Mouse (Mus musculus) mouse embryonic stem cell (cell line): ENCODE data around the gene Tff2.

Source experiments
- in situ Hi-C, 2 experiments: fragments of 300-500 bp; cut with MboI; formaldehyde crosslinking; loops; 1 replicate in 1 of 2; 3 replicates in 1 of 2; pipeline ENCODE4 v1.14.3; 2019 to 2020; ENCODE audit warnings: low sequenced_read_pairs in 2 of 2, low pct_unique_long_range_greater_than_20kb in 1 of 2, mixed read lengths in 1 of 2; ENCODE audit not compliant: unreplicated experiment in 1 of 2

Gene Tff2

DNA sequence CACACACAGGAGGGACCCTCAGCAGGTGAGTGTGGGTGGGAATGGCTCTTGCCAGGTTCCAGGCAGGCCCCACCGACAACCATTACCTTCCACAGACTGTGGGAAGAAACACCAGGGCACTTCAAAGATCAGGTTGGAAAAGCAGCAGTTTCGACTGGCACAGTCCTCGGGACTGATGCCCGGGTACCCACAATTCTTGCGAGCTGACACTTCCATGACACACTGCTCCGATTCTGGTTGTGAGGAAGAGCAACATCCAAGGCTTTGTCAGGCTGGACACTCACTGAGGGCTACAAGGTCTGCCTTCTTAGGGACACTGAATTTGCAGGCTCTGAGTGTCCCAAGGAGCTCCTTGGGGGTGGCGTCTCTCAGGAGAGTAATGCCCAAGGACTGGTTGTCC lies 2.0 kb downstream of the Tff2 start:
- in situ Hi-C loops = no loop called here

DNA sequence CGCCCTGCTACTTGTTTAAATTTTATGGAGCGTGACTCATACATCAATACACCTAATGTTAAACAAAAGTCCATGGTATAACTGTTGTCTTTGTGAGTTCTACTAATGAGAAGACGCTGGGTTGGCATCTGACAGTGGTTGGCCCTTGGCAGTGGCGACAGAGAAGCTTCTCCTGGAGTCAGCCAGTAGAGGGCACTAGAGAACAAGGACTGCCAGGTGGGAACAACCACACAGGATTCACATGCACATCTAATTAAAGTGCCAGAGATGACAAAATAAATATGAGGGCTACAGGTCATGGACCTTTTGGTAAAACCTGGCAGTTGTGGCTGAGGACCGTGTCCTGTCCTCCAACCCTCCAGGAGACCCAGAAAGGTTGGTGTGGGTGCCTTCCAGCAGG lies 5.7 kb downstream of the Tff2 start:
- in situ Hi-C loops = no loop called here

DNA sequence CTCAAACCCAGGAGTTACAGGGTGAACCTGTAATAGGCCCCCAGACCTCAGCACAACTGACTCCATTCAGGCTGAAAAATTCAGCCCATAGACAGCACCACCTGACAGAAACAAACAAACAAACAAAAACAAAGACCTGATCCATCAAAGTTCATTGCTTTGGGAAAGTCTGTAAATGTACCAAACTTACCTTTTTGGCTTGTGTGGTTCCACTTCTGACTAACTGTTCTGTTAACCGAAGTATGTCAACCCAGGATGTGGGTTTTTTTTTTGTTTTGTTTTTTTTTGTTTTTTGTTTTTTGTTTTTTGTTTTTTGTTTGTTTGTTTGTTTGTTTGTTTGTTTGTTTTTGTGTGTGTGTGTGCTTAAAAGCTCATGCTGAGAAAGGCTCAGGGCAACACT lies 7.3 kb downstream of the Tff2 start:
- in situ Hi-C loops = no loop called here

DNA sequence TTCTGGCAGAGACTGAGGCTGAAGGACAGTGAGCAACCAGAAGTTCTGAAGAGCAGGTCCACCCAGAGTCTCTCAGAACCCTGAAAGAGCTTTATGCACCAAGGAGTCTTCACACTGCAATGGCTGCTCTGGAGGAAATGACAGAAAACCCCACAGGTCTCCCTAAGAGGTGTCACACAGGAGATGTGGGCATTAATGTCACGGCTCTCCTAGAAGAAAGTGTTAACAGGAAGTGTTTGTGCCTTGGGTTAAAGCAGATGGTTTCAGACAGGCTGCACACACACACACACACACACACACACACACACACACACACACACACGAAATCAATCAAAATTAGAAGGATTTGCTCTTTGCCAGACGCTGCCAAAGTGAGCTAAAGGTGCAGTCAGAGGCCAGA lies 7.8 kb downstream of the Tff2 start:
- in situ Hi-C loops = no loop called here

DNA sequence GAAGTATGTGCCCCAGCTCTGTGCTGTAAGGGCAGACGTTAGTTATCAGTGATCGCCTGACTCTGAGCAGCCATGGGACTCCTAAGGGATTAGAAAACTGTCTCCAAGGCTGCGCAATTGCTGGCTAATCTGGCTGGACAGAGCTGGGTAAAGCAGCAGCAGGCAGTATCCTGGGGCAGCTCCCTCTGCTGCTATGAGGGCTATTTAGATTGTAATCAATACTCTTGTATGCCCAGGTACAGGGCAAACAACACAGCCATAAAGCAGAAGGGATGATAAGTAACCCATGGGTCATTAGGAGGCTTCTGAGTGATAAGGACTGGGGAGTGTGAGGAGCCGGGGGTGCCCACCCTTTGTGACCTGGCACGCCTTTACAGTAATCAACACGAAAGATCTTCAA lies 9.2 kb downstream of the Tff2 start:
- in situ Hi-C loops = no loop called here

DNA sequence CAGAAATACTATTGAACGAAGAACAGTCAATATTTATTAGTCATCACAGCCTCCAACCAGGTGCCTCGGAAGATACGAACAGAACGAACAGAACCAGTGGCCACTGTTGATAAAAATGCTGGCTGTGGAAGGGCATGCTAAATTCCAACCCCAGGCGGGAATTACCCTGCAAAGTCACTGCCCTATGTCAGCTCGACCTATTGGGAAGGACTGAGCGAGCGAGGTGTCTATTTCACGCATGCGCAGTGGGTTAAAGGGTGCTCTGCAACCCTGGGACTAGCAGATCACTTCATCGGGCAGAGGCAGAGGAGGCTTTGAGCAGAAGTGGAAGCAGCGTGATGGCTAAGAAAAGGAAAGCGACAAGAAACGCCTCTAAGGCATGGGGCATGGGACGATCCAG lies 10.3 kb downstream of the Tff2 start:
- in situ Hi-C loops = no loop called here

DNA sequence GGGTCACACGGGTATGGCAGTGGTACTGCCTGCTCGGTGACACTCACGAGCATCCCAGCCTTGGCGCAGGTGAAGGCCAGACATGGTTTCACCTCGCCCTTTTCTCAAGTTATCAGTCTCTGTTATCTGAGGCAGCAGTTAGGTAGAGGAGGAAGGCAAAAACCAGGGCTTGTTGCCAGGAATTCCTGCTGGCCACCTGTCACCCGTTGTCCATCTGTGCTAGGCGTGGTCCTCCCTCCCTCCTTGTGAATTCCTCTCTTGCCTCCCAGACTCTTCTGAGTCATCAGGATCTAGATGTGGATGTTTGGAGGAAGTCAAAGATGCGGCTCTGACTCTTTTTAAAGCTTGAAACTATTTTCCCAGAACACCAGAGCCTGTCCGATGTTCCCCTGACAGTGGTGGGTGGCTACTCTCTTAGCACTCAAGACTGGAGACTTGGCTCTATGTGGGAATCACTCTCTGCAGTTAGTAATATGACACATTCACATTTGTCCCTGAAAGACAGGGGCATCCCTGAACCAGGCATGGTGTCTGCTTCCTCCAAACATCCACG lies 12.7 kb downstream of the Tff2 start:
- in situ Hi-C loops = no loop called here

DNA sequence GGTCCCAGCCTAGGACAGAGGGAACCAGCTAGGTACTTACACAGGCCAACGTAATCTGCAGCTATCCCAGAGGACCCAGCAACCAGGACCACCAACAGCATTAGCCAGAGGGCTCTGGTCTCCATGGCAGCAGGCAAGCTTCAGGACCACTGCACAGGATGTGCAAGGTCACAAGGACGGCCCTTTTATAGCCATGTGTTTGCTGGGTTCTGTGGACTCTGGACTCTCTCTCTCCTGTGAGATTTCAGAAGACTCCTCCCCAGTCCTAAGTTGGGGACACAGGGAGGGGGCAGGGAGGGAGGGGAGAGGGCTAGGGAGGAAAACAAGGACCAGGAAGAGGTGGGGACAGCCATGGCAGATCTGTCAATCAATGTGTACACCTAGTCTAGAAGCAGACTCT lies 14.6 kb downstream of the Tff2 start, which contains the start of gene Tff3:
Gene Tff3 (minus strand): TSS at position 195 of the 400 bp plus-strand sequence.
- in situ Hi-C loops = loop anchor here in 1 of 2 experiments (5.0 kb wide), 1 partner anchor 58 kb away; no protein-coding TSS in a partner anchor

DNA sequence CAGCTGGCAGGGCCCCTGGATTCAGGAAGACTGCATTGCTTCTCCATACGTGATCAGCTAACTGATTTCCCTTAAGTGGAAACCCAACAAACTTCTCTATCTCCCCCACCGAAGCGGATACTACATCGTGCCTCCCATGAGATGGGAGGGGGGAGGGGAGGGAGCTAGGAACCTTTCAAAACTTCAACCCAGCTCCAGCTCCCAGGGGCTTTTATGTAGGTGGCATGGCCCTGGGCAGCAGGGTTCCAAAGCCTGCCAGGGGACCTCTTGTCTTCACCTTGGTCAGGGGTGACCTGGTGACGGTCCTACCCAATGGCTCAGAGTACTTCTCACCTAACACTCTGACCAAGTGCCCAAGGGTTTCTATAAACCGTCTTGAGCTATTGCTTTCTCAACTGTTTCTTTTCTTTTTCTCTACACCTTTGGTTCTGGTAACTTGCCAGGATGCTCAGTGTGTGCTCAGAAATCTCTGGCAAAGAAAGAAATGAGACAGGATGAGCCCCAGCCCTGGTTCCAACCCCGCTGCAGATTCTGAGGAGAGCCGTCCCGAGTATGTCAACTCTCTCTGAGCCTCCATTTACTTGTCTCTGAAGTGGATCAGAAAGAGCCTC lies 15.3 kb downstream of the Tff2 start:
- in situ Hi-C loops = loop anchor here in 1 of 2 experiments (5.0 kb wide), 1 partner anchor 58 kb away; no protein-coding TSS in a partner anchor

DNA sequence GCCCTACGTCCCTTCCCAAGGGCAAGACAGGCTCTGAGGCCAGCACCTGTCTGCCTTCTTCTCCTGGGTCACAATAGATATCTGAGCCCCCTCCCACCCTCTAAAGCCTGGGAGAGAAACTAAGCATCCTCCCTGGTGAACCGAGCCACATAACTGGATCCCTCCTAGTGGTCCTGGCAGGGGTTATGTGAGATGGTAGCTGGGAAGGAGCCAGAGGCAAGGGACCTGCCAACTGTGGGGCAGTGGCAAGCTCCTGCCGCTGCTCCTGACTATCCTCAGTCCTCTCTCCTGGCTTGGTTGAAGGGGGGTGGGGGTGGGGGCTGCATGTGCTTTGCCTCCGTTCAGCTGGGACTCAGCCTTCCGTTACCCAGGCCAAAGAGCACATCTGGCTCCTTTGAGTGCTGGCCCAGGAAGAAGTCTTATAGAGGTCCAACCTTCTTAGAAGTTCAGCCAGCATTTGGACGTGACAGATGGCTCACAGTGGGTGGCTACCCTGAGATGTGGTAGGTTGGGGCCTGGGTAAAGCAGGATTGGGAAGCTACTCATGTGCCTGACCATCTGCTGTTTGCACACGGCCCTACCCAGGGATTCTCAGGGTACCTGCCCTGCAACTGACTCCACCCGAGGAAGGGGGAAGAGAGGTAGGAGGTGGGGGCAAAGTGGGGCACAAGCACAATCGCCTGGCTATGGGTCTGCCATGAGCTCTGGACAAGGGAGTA lies 18.4 kb downstream of the Tff2 start:
- in situ Hi-C loops = loop anchor here in 1 of 2 experiments (5.0 kb wide), 1 partner anchor 62 kb away; no protein-coding TSS in a partner anchor

DNA sequence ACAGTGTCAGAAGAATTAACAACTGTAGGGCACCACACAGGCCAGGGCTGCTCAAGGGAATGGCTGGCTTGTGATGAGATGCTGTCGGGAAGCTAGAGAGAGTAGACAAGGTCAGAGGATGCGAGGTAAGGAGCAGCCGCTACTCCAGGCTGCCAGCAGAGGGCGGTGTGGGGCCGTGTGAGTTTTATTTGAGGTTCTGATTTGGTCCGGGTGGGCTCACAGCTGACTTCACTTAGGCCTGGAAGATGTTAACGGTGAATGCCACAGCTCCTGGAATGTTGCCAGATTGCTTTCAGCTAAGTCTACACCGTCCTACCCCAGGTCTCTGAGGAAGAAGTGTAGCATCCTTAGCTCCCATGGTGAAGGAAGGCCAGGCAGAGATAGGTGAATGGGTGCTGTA lies 22.1 kb downstream of the Tff2 start:
- in situ Hi-C loops = no loop called here

DNA sequence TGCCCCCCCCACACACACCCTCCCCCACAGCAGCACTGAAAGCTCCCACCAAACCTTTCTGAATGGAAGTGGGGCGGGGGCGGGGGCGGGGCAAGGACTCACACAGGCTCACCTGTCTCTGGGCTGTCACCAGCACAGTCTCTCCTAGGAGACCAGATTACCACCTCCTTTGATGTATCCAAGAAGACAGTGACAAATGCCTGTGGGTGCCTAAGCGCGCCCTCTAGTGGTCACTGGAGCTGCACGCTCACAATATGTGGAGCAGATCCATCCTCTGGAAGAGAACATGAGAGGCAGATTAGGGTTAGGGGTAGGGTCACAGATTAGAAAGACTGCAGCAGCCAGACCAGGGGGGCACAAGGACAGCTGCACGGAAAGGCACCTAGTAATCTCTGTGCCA lies 24.7 kb downstream of the Tff2 start:
- in situ Hi-C loops = loop anchor here in 1 of 2 experiments (5.0 kb wide), 1 partner anchor 102 kb away; no protein-coding TSS in a partner anchor

DNA sequence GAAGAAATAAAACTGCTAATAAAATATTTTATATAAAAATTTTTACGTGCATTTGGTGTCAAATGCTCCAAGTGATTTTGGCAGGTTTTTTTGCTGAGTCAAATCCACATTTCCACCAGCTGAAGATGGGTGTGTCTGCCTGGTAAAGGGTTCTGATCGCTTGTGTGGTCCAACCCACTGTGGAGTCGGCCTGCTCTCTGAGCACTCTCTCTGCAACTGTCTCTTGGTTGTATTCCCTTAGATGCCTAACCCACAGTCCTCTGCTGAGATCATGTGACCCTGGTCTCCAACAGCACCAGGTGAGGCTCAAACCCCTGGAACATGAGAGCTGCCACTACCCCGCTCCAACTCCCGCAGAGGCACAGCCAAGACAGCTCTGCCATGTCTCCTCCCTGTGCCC lies 26.1 kb downstream of the Tff2 start:
- in situ Hi-C loops = loop anchor here in 1 of 2 experiments (5.0 kb wide), 1 partner anchor 101 kb away; no protein-coding TSS in a partner anchor

DNA sequence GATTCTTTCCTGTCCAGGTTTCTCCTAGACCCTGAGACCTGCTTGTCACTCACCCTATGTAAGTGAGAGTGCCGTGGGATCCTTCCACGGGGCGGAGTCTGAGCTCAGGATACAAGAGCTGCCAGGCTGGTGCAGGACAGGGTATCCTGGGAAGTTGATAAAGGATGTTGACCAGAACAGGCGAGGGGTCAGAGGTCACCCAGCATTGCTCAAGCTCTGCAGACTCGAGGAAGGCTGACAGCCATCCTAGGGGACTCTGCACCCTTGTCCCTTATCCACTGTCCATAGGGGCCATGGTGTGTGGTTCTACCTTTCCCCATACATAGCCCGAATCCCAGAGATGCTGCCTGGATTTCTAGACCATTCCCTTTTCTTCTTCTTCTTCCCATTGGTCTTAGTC lies 28.0 kb downstream of the Tff2 start:
- in situ Hi-C loops = loop anchor here in 1 of 2 experiments (5.0 kb wide), 1 partner anchor 99 kb away; no protein-coding TSS in a partner anchor

DNA sequence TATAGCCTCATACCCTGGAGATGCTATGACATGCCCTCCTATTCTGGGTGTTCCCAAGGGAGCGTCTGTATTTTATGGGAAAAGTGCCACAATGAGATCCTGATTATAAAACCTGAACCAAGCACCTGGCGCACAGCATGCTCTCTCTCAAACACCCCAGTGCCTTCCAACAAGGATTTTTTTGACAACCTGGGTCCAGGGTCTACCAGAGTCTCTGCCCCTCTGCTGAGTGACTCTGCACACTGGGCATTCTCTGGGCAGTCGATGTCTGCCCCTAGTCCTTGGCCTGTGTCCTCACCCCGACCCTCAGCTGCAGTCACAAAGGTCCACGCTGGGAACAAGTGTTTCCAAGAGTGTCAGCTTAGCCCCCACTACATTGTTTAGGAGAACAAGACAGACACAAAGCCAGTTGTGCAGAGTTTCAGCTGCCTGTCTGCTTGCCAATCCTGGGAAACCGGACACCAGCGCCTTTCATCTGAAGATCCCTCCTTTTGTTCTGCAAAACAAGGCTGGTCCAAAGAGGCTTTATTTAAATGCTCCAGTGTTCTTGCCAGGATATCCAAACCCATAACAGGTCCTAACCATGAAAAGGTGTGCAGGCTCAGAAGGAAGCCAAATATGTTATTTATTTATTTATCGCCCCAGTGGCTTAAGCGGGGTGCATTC lies 30.8 kb downstream of the Tff2 start:
- in situ Hi-C loops = loop anchor here in 1 of 2 experiments (5.0 kb wide), 1 partner anchor 96 kb away; no protein-coding TSS in a partner anchor

DNA sequence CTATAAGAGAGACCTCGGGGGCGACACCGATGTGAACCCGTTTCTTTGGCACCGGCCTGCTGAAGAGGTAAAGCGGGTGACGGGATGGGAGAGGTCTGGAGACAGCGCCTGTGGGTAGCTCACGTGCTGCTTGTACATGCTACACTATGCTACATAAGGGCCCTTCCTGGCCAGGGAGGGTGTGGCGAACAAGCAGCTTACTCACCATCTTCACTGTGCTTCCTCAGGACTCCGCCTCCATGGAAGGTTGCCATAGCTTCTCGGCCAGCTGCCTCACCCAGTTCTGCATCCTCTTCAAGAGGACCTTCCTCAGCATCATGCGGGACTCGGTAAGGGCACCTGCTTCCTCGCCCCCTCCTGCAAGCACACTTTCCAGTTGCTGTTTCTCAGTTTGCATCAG lies 35.7 kb downstream of the Tff2 start:
- in situ Hi-C loops = no loop called here

DNA sequence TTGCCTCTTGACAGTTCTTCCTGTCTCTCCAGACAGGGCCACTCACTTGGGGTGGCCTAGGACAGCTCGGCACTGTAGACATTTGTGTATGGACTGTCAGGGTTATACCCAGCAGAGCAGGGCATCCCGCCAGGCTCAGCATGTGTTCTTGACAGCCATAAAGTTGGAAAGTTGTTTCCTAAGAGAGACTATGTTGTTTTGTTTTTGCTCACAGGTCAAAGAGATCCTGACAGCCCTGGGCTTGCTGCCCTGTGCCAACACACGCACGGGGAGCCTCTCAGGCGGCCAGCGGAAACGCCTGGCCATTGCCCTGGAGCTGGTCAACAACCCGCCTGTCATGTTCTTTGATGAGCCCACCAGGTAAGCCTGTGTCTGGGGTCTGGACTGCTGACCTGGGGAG lies 40.3 kb downstream of the Tff2 start:
- in situ Hi-C loops = no loop called here

DNA sequence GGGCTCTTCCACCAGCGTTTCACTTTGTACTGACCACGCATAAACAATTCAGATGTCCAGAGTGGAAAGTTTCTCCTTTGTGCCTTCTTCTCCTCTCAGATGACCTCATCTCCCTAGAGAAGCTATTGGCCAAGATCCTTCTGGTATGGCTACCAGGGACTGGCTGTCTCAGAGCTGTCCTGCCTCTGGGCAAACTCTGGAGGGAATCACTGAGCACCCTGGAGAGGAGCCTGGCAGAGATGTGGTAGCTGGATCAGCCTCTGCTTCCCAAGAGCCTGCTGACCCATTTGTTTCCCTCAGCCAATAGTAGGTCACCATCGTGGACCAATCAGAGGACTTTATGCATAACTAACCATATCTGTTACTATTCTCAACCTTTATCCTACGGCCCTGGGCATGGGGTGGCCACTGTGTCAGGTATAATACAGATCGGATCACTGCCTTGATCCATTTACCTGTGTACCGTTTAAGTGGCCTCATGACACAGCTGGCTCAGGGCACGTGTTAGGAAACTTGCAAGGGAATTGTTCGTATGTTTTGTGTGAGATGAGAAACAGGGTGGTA lies 41.0 kb downstream of the Tff2 start:
- in situ Hi-C loops = no loop called here

DNA sequence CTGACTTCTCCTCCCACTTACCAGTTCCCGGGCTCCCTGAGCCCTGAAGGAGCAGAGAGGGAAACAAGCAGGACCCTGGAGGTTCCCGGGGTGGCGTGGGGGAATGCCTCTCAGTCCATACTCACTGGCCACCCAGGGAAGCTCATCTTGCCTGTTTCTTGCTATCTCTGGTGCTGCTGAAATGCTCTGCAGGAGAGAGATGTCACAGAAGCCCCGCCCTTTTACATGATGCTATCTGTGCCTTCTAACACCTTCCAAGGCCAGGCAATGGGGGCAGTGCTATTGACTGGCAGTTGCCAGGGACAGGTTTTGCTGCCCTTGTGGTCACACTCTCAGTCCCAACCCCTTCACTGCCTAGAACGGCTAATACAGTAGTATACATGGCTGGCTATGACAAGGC lies 45.3 kb downstream of the Tff2 start:
- in situ Hi-C loops = no loop called here
